Mouse (Mus musculus): Measurements from ENCODE around the gene Ypel3.
"Not testable (repeated sequence)": the region's sequence is repeated elsewhere in the genome, so short reads cannot be mapped to it uniquely, and the experiment has no call there.

The Ypel3 gene

GRCm38 (mm10) chr7:126776598-126777057 lies at the start of gene Ypel3:
Ypel3 (plus strand) TSS chr7:126776955.
- peak; percentile 96 to 97 for DNase-seq

GRCm38 (mm10) chr7:126730256-126730789 lies 46.4 kb upstream of the Ypel3 start:
- DNase-seq, result not testable (repeated sequence)

GRCm38 (mm10) chr7:126736122-126736521 lies 40.6 kb upstream of the Ypel3 start:
- DNase-seq, result no peak

DNA sequence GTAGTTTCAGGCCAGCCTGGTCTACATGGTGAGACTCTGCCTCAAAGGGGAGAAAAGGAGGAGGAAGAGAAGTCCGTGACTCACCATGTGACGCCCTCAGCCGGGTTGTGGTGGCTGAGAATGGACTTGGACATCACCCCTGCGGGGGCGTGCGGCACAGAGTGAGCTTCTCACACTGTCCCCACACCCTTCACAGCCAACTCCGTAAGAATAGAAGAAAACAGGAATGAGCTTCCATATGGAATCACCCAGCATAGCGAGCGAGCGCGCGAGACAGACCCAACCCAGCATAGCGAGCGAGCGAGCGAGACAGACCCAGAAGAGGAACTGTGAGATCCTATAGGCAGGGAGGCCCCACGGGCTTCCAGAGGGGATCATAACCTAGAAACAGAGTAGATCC lies 37.2 kb upstream of the Ypel3 start:
- DNase-seq, result no peak

DNA sequence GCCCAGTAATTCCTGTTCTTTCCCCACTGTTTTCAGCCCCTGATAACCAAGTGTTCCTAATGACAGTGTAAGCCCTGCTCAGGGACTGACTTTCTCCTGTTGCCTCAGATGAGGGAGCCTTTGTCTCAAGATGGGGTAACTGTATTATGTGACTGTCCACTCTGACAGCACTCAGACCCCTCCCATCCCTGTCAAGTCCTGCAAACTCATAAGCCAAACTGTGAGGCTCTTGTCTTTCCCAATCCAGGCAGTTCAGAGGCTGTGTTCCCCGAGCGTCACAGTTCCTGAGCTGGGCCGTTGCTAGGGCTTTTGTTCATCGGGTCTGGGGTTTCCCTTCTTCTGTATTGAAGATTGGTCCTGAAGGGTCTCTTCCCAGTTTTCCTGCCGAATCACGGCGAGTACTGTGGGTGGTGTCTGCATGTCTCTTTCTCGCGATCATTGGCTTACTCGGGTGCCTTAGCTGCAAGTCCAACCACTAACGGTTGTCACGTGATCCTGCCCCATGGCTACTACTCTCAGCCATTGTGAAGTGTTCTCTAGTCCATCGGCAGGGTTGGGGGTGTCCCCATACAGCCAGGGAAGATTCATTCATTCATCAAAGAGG lies 36.5 kb upstream of the Ypel3 start:
- no peak for DNase-seq

GRCm38 (mm10) chr7:126740977-126741376 lies 35.8 kb upstream of the Ypel3 start:
- no peak for DNase-seq

GRCm38 (mm10) chr7:126741452-126741851 lies 35.3 kb upstream of the Ypel3 start:
- DNase-seq, result no peak

DNA sequence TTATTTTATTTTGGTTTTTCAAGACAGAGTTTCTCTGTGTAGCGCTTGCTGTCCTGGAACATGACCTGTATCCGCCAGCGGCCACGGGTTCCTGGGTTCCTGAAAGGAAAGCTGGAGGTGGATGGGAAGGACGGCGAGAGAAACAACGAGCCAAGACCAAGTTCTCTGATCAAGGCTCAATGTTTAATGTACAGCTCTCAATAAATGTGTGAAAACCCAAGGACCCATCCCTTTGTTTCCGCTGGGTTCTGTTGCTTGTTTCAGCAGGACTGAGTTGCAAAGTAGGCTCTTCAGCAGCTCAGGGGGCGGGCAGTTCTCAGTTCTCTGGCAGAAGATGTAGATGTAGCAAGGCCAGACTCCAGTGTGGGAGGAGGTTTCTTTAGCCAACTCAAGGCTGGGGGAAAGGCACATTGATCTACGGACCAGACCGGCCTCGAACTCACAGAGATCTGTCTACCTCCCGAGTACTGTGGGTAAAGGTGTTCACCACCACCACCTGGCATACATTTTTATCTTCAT lies 34.7 kb upstream of the Ypel3 start:
- no peak for DNase-seq

GRCm38 (mm10) chr7:126746066-126746465 lies 30.7 kb upstream of the Ypel3 start:
- DNase-seq, result no peak

GRCm38 (mm10) chr7:126746798-126747197 lies 30.0 kb upstream of the Ypel3 start:
- DNase-seq, result no peak

DNA sequence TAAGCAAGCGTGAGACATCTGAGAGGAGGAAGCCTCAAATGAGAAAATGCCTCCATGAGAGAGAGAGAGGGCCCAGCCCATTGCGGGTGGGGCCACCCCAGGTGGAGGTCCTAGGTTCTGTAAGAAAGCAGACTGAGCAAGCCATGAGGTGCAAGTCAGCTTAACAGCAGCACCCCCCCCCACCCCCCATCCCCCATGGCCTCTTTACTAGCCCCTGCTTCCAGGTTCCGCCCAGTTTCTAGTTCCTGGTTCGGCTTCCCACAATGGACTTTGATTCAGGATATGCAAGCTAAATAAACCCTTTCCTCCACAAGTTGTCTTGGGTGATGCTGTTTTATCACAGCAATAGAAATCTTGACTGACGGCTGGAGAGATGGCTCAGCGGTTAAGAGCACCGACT lies 27.9 kb upstream of the Ypel3 start:
- DNase-seq, result peak in 1 of 2 experiments; percentile 0

- DNase-seq, result peak in 1 of 2 experiments; percentile 3
These were observed 27.0 kb upstream of the Ypel3 start for GRCm38 (mm10) chr7:126749582-126750343.

GRCm38 (mm10) chr7:126754866-126755265 lies 21.9 kb upstream of the Ypel3 start:
- peak; percentile 89 to 90 for DNase-seq

GRCm38 (mm10) chr7:126758539-126758938 lies 18.2 kb upstream of the Ypel3 start:
- no peak for DNase-seq

DNA sequence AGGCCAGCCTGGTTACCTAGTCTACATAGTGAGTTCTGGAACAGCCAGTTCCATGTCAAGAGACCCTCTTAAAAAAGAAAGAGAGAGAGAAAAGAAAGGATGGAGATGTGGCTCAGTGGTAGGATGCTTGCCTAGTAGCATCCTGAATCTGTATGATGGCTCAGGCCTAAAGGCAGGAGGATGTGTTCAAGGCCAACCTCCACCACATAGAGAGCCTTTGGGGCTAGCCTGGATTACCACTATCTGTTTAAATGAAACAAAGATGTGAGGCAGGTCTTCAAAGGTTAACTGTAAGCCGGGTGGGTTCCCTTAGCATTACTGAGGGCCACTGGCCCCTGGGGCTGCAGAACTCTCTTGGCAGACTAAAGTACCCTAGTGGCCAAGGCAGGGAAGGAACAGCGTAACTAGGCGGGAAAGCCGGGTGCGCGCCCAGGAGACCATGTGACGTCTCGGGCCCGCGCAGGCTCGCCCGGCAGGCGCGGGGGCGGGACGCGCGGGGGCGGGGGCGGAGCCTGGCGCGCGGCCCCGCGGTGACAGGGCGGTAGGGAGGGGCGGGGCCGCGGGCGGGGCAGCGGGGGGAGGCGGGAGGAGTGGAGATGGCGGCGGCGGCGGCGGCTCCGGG lies 17.6 kb upstream of the Ypel3 start, which contains the start of gene Mapk3:
Gene Mapk3 (plus strand): TSS at position 552 of the 622 bp plus-strand sequence.
- peak; percentile 92 to 93 for DNase-seq

- peak in 1 of 2 experiments; percentile 39 for DNase-seq
These were observed 16.9 kb upstream of the Ypel3 start for GRCm38 (mm10) chr7:126759672-126760390.

- peak; percentile 68 to 74 for DNase-seq
These were observed 16.4 kb upstream of the Ypel3 start for GRCm38 (mm10) chr7:126760391-126760802.

DNA sequence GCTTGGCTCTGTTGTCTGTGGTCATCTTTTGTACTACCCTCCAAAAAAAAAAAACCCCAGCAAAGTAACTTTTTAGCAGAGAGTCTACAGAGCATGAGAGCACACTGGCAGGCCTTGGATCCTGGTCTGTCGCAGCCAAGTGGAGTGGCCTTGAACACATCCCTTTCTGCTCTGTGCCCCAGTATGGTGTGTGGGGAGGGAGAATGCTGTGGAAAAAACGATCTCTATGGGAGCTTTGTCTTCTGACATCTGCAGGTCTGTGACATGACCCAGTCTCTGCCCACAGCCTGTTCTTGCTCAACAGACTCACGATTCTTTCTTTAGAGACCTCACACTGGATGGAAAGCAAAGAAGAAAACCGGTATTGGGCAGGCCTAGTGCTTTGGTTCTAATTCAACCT lies 15.8 kb upstream of the Ypel3 start:
- DNase-seq, result no peak

- no peak for DNase-seq
These were observed 15.2 kb upstream of the Ypel3 start for GRCm38 (mm10) chr7:126761529-126762067.

- peak in 1 of 2 experiments; percentile 26 for DNase-seq
These were observed 14.2 kb upstream of the Ypel3 start for GRCm38 (mm10) chr7:126762471-126763008.

GRCm38 (mm10) chr7:126765540-126765939 lies 11.2 kb upstream of the Ypel3 start:
- no peak for DNase-seq

DNA sequence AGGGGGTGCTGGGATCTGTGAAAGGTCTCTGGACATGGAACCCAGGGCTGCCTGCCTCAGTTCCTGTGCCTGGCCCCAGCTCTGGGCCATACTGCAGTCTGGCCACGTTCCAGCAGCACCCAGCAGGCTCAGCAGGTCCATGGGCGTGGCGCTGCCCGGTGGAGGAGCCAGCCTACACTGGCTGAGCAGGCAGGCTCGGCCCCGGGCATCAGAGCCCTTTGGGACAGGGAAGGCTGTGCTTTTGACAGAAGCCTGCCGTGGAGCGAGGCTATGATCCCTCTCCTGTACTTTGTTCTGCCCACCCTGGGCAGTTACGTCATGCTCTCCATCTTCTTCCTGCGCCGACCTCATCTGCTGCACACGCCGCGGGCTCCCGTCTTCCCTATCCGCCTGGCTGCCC lies 10.6 kb upstream of the Ypel3 start, which contains the start of gene Gdpd3:
Gene Gdpd3 (plus strand): TSS at position 134 of the 400 bp plus-strand sequence.
- peak in 1 of 2 experiments; percentile 9 for DNase-seq

Data from cerebellum, postnatal 14 days (tissue).